Mouse (Mus musculus): ENCODE data around the gene Apoc4.

- no peak for TF ChIP-seq CTCF (IDR thresholded peaks at IDR 0.05; ENCODE audit: low read depth, low read length)
- peak; percentile 41; the same call in 1 of the 2 replicates for TF ChIP-seq POLR2A (IDR thresholded peaks at IDR 0.05; ENCODE audit: extremely low read depth, insufficient read depth, low read length)
Measured at GRCm38 (mm10) chr7:19694336-19695212, 13.3 kb upstream of the Apoc4 start.
